Mouse (Mus musculus): ENCODE data around the gene Arhgef15.

GRCm38 (mm10) chr11:68923191-68923590 lies 34.1 kb downstream of the Arhgef15 start:
- TF ChIP-seq CTCF (IDR thresholded peaks at IDR 0.05; ENCODE audit: low read depth) (no peak), EP300 (optimal IDR thresholded peaks at IDR 0.05) (no peak)
